Mouse (Mus musculus) testis, postnatal 10 days (tissue): Measurements from ENCODE around the gene Rab3ip.
A peak's percentile ranks its signal among the peaks of the same experiment; 100 is the strongest.

Experiments used
- DNase-seq: peaks from one replicate; pipeline ENCODE4 v3.0.0; 2021; ENCODE audit warnings: low spot score

The Rab3ip gene

DNA sequence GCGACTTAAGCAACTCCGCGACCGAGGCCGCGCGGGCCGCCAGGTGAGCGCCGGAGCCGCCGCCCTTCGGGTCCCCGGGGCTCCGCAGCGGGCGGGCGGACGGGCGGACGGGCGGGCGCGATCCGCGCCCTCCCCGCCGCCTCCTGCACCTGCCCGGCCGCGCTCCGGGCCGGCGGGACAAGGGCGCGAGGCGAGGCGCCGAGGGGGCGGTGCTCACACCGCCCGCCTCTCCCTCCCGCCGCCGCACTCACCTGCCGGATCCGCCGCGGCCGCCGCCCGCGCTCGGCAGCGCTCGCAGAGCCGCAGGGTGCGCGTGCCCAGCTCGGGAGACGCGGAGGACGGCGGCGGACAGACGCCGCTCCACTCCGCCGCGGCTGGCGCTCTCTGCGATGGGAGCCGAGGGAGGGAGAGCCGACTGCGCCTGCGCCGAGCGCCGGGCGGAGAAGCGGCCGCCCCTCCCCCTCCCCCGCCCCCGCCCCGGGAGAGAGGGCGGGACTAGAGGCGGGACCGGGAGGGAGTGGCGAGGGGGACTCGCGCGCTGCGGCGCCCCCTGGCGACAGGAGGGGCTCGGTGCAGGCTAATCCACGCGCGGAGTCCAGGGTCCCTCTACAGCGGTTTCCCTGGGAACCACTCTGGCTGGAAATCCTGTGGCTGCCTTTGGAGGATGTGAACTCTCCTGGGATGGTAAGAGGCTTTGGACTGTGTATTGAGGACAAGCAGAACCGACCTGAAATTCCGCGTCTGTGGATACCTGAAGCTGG, at the start of gene Rab3ip:
Rab3ip (minus strand) TSS at position 761 of the 761 bp plus-strand sequence.
- DNase-seq = peak; percentile 97

DNA sequence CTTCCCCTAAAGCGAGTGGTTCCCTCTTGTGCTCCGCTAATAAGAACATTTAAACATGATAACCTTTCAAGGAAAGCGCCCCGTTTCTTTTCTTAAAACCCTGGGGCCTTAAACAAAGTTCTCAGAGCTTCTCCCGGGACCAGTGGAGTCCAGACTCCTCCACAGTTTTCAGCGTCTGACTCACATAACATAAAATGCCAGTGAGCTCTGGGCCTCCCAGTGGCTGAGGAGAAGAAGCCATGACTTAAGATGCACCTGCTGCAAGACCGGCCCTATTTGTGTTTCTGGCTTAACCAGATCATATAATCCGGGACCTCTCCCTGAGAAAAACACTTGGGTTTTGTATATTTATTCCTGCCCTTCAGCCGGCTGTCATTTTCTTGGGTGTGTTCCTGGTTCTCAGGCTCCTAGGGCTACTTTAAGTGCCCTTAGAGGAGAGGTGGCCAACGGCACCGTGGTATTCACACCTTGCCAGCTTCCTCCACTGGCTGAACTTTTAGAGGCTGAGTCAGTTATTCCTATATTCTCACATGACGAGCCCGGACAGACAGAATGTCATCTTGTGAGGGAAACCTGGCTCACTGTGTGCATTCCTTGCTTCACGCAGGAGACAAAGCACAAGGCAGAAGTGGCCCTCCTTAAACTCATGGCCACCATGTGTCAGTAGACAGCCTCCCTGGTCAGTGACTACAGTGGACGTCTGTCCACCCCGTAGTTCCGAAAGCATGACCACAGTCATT, 48.3 kb upstream of the Rab3ip start:
- DNase-seq = no peak

- DNase-seq = peak; percentile 52
Measured at GRCm38 (mm10) chr10:116996236-116996600, 45.6 kb upstream of the Rab3ip start.

DNA sequence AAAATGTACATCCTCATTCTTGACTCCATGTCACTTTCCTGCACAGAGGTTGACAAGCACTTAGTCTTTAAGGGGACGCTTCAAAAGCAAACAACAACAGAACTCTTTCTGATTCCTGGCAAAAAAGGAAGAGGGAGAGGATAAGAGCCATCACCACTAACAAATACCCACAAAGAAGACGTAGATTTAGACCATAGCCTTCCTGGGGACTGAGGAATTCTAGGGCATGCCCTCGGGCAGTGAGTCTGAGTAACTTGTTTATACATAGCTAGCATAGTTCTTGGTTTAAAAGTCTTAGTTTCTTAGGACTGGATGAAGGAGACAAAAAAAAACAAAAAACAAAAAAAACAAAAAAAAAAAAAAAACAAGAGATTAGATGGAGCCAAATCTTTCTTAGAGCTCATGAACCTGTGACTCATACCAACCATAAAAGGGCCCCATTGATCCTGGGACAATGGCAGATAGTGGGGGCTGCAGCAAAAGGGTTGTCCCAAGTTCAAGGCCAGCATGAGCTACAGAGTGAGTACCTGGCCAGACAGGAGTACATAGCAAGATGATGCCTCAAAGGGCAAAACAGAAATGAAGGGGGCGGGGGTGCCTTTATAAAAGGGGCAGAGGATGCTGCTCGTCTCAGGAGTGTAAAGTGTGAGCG, 45.1 kb upstream of the Rab3ip start:
- DNase-seq = no peak

GRCm38 (mm10) chr10:116995162-116995561, 44.6 kb upstream of the Rab3ip start:
- no peak for DNase-seq

DNA sequence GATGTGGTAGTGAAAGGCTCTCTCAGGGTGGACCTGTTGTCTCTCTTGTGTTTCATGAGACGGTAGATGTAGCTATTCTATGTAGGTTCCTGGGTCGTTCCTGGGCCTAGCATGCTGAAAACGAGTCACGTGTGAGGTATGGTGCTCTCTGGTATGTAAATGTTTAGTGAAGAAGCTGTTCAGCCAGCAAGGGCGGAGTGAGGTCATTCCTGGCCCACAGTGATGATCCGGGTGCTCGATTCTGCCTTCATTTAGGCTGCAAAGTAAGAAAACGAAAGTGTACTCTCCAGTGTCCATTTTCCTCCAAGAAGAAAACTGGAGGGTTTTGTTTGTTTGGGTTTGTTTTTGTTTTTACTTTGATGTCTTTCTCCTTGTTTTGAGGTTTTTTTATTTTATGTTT, 43.4 kb upstream of the Rab3ip start:
- DNase-seq = no peak

- DNase-seq = no peak
Measured at GRCm38 (mm10) chr10:116986264-116987082, 35.9 kb upstream of the Rab3ip start, which contains the start of gene Best3. Gene Best3 (plus strand): TSS chr10:116986314.

DNA sequence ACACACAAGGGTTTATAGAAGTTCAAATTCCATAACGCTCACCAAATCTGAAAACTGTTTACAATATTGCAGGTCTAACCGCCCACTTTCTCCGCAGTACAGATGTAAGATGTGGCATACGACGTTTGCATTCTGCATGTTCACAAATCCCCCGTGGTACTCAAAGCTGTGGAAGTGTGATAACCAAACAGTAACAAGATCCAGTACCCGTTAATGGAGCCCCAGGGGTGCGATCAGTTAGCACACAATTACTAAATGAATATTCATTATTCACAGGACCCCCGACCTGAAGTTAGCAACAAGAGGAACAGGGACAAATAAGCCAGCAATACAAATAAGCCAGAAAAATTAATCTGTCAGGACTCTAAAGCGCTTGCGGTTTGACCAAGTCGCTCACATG, 34.3 kb upstream of the Rab3ip start:
- no peak for DNase-seq

DNA sequence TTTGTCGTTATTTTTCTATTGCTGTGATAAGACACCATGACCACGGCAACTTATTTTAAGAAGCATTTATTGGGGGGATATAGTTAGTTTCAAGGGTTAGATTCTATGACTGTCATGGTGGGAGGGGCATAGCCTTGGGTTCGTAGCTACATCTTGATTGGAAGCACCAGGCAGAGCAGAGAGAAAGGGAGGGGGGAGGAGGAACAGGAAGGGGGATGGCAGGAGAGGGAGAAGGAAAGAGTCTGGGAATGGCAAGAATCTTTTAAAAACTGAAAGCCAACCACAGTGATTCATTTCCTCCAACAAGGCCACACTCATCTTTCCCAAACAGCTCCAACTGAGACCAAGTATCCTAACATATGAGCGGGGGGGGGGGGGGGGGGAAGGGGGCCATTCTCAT, 32.0 kb upstream of the Rab3ip start:
- DNase-seq = no peak

- peak; percentile 67 for DNase-seq
Measured at GRCm38 (mm10) chr10:116980888-116981287, 30.3 kb upstream of the Rab3ip start.

GRCm38 (mm10) chr10:116980273-116980672, 29.7 kb upstream of the Rab3ip start:
- DNase-seq = no peak

- no peak for DNase-seq
Measured at GRCm38 (mm10) chr10:116978841-116979240, 28.3 kb upstream of the Rab3ip start.

DNA sequence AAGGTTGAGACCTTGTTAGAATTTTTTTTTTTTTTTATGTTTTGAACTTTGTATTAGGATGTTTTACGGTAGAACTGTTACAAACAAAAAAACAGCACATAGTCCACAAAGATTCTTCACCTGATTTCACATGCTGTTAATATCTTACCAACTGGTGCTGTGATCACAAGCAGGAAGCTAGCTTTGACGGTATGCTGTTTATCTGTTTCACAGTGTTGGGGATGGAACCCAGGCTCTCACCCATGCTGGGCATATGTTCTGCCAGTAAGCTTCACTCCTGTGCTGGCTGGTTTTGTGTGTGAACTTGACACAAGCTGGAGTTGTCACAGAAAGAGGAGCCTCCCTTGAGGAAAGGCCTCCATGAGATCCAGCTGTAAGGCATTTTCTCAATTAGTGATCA, 27.3 kb upstream of the Rab3ip start:
- DNase-seq = no peak

DNA sequence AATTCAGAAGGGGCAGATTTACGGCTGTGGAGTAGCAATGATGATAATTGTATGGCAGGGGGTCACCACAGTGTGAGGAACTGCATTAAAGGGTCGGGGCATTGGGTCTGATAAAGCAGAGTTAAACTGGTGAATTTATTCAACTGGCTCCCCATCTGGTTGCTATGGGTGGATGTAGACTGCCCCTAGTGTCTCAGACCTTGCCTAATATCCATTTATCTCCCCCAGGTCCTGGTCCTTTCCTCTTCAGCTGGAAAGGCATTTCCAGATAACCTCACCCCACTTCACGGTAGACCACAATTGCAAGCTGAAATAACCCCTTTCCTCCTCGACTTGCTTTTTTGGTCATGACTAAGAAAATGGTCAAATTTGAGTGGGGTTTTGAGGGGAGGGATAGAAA, 26.9 kb upstream of the Rab3ip start:
- DNase-seq = no peak

GRCm38 (mm10) chr10:116972509-116972908, 21.9 kb upstream of the Rab3ip start, which contains the start of gene Gm10271:
Gene Gm10271 (minus strand): TSS chr10:116972609.
- DNase-seq = no peak

GRCm38 (mm10) chr10:116968741-116969140, 18.2 kb upstream of the Rab3ip start:
- DNase-seq = no peak

DNA sequence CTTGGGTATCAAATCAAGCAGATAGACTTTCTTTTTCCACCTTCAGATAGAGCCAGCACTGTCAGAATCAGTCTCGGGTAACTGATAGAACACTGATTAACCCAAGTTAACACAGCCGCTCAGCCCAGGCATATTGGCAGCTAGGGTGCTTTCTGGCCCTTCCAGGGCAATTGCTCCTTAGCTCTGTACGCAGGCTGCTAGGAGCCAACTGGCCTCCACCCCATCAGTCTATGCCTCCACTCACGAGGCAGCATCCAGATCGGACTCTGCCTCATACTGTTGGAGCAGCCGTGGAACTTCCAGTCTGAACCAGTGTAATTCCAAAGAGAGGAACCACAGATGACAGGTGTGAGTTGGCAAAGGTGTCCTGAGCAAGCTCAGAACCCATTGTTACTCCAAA, 15.5 kb upstream of the Rab3ip start:
- DNase-seq = no peak

DNA sequence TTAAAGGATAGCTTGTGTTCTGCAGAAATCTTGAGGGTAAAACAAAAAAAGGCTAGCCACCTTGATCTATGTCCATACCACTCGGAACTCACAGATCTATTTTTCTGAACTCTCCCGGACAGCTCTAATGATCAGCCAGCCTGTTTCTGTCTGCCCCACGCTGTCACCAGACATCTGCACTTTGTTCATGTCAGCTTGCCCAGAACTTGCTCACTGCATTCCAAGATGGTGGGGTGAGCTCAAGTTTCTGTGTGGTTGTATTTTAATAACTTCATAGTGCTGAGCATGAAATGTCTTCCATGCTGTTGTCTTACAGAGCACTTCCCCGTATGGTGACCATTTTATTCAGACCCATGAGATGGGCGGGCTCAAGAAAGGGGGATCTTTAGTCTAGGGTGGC, 14.7 kb upstream of the Rab3ip start:
- no peak for DNase-seq

- DNase-seq = no peak
Measured at GRCm38 (mm10) chr10:116964571-116964970, 14.0 kb upstream of the Rab3ip start.

DNA sequence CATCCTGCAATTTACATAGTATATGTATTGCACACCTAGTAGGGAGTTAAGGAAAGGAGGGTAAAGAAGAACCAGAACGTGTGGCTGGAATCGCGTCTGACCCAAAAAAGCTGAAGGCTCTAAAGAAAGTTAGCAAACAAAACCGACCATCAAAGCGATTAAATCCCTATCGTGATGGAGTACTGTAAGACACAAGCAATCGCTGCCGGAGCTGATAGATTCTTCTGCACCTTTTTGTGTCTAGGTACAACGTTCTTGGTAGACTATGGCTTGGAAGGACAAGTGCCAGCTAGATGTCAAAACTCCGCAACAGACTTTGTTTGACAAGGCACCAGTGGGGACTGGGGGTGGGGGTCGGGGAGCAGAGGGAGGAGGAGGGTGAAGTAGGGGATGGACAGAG, 13.5 kb upstream of the Rab3ip start:
- no peak for DNase-seq

DNA sequence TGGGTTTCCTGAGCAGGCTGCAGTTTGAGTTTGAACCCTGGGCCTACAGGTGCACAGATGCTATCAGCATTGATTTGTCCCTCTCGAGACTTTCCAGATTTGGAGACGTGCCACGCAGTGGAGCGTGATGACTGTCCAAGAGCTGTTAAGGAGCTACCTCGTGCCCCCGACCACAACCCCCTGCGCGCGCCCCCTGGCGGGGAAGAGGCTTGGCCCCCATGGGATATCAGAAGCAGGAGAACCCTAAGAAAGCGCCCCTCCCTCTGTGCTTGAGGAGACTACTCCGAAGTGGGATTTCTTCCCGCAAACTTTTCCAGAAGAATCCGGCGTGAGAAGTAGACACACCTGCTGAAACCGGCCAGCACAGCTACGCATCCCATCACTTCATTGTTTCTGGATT, 12.2 kb upstream of the Rab3ip start:
- DNase-seq = peak; percentile 59

GRCm38 (mm10) chr10:116962152-116962551, 11.6 kb upstream of the Rab3ip start:
- DNase-seq = no peak
